9 mouse cellular contexts compared by ENCODE assay signal in the genomic region with DNA sequence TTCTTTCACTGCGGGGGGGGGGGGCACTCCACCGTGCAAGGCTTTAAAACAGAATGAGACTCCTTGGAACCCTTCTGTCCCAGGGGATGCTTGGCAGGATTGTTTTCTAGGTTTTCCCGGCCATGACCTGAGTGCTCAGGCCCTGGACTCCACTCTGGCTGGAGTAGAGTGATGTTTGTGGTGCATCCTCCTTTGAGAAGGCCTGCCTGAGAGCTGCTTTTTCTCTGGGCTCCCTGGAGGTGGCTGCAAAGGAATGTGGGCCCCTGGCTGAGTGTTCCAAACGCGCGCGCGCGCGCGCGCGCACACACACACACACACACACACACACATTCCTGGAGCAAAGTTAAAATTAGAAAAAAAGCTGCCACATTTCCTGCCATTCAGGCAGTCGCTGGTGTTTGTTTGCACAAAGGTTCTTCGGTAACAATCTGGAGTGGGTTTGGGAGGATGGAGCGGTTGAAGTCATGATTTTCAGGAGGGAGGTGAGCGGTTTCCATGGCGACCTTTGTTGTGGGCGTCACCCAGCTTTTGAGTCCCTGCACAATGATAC. TPM values are rescaled to one million over a fixed set of nuclear protein-coding genes. Genes with fewer than 3 reads are reported as not detected.
A peak's percentile ranks its signal among the peaks of the same experiment; 100 is the strongest.
DNase-seq lines count a peak whose midpoint lies in the region; ATAC-seq and TF ChIP-seq lines count a peak whose summit lies in the region.
"Had no signal": no experiment of that assay in that cellular context is flagged by ENCODE, and none has a peak within 500 bp of the region (broad histone marks: within the 10 kb centered on the region; RNA-seq: fewer than 3 reads in every experiment).

No protein-coding gene starts in this region.

- WGBS in hindbrain, embryonic 16.5 days: 4% methylated on average over 19 of the region's 19 CpGs
- WGBS in midbrain, embryonic 14.5 days: 3% methylated on average over 19 of the region's 19 CpGs
- 54% methylated on average over 19 of the region's 19 CpGs for WGBS in thymus, adult 2 months

- DNase-seq in 3T3-L1 (ENCODE audit: low read depth, low spot score): peak; percentile 82
- DNase-seq in embryo, embryonic 10.5 days (ENCODE audit: low spot score): peak; percentile 85
- peak; percentile 38 for DNase-seq in gastrocnemius, postnatal 10 days
- peak; percentile 37 to 85 for DNase-seq in left cerebral cortex, adult 8-10 months (ENCODE audit: low spot score in 2 of 2)
- DNase-seq in midbrain, embryonic 14.5 days: peak; percentile 80
- peak; percentile 27 for DNase-seq in thymus, adult 2 months
- no peak for DNase-seq in cerebellum, adult 9-10 months

- no peaks in the 10 kb centered on the region for H3K27me3 ChIP-seq in hindbrain, embryonic 16.5 days (replicated peaks; ENCODE audit: control insufficient read depth, insufficient read depth, low read length)
- 0 out of 2 replicates have a peak, but pooled peaks cover 4% of the 10 kb centered on the region for H3K27me3 ChIP-seq in midbrain, embryonic 14.5 days (ENCODE audit: control insufficient read depth, insufficient read depth, low read length)
- H3K27me3 ChIP-seq in thymus, adult 2 months (ENCODE audit: control insufficient read depth, insufficient read depth, low read length): no peaks in the 10 kb centered on the region

- peak overlapping the region; percentile 39 for H3K4me2 ChIP-seq in hindbrain, embryonic 16.5 days (ENCODE audit: low read length)
- H3K4me2 ChIP-seq in midbrain, embryonic 14.5 days (ENCODE audit: low read length): peak overlapping the region; percentile 31

- H3K9ac ChIP-seq in hindbrain, embryonic 16.5 days (ENCODE audit: low read depth, low read length): peak overlapping the region; percentile 31
- no peak overlapping the region; the same call in 1 of the 2 replicates for H3K9ac ChIP-seq in midbrain, embryonic 14.5 days (replicated peaks; ENCODE audit: low read length)
- H3K9ac ChIP-seq: liver, embryonic 14.5 days had no signal

- H3K36me3 ChIP-seq in hindbrain, embryonic 16.5 days (ENCODE audit: control insufficient read depth, insufficient read depth, low read length): no peaks in the 10 kb centered on the region
- H3K36me3 ChIP-seq in midbrain, embryonic 14.5 days (ENCODE audit: control insufficient read depth, insufficient read depth, low read length): no peaks in the 10 kb centered on the region
- H3K36me3 ChIP-seq in thymus, adult 2 months (ENCODE audit: control insufficient read depth, insufficient read depth, low read length): no peaks in the 10 kb centered on the region

- no peak for TF ChIP-seq CTCF in thymus, adult 2 months (IDR thresholded peaks at IDR 0.05; ENCODE audit: borderline replicate concordance, control insufficient read depth, extremely low read depth, insufficient read depth, low read length, poor library complexity)

- TF ChIP-seq POLR2A in thymus, adult 2 months (IDR thresholded peaks at IDR 0.05; ENCODE audit: control insufficient read depth, extremely low read depth, insufficient read depth, low read length, poor library complexity): no peak

- H3K9me3 ChIP-seq in hindbrain, embryonic 16.5 days (ENCODE audit: control insufficient read depth, low read length): no peaks in the 10 kb centered on the region
- H3K9me3 ChIP-seq in midbrain, embryonic 14.5 days (ENCODE audit: control insufficient read depth, low read length): no peaks in the 10 kb centered on the region

- H3K4me3 ChIP-seq in hindbrain, embryonic 16.5 days (ENCODE audit: low read length): peak overlapping the region; percentile 9; the same call in 1 of the 2 replicates
- H3K4me3 ChIP-seq in midbrain, embryonic 14.5 days (replicated peaks; ENCODE audit: low read depth, low read length): no peak overlapping the region
- no peak overlapping the region for H3K4me3 ChIP-seq in thymus, adult 2 months (ENCODE audit: control insufficient read depth, insufficient read depth, low read length)

- H3K4me1 ChIP-seq in hindbrain, embryonic 16.5 days (ENCODE audit: control insufficient read depth, insufficient read depth, low read depth, low read length): peaks cover 35% of the 10 kb centered on the region
- peaks cover 32% of the 10 kb centered on the region for H3K4me1 ChIP-seq in midbrain, embryonic 14.5 days (ENCODE audit: control insufficient read depth, insufficient read depth, low read length)
- peaks cover 54% of the 10 kb centered on the region for H3K4me1 ChIP-seq in thymus, adult 2 months (replicated peaks; ENCODE audit: control insufficient read depth, insufficient read depth, low read length)

- ATAC-seq in hindbrain, embryonic 16.5 days: no peak
- no peak for ATAC-seq in midbrain, embryonic 14.5 days (ENCODE audit: low FRiP score, low TSS enrichment)

- H3K27ac ChIP-seq in hindbrain, embryonic 16.5 days (ENCODE audit: low read depth, low read length): peak overlapping the region; percentile 44; the same call in 1 of the 2 replicates
- peak overlapping the region; percentile 60 for H3K27ac ChIP-seq in midbrain, embryonic 14.5 days (replicated peaks; ENCODE audit: low read depth, low read length)
- no peak overlapping the region for H3K27ac ChIP-seq in thymus, adult 2 months (ENCODE audit: control insufficient read depth, insufficient read depth, low read length)
- H3K27ac ChIP-seq: liver, embryonic 14.5 days had no signal

RNA-seq across cellular contexts. Expression of a gene that starts 22.3 kb away (rescaled TPM):
- total RNA-seq in gastrocnemius, postnatal 10 days (2021): 10 to 100 TPM in 1 of 2 experiments, 1 to 10 TPM in 1; 7.3 to 10.3 TPM
- polyA plus RNA-seq in hindbrain, embryonic 16.5 days (2015; fragmentation: Nextera tagmentation; extraction: Ambion mirVana): 13.7 and 17.0 TPM in 2 replicates
- total RNA-seq in left cerebral cortex, adult 8-10 months (2022): 10 to 100 TPM; 16.2 to 17.6 (median 17.2) TPM
- 9.7 and 10.6 TPM in 2 replicates for polyA plus RNA-seq in midbrain, embryonic 14.5 days (2014; fragmentation: Nextera tagmentation; extraction: Ambion mirVana)
- 8.8 and 9.1 TPM in 2 replicates for polyA plus RNA-seq in thymus, adult 2 months (2012; rRNA removed)
